Mouse (Mus musculus) heart, adult 8-10 months (tissue): ENCODE measurements around the gene Zfp683. TPM values are rescaled to one million over a fixed set of nuclear protein-coding genes. Genes with fewer than 3 reads are reported as not detected.

Experiments
- DNase-seq: peaks from one replicate; pipeline ENCODE4 v3.0.0; 2022; ENCODE audit warnings: low spot score
- total RNA-seq, 4 experiments: library from RNA; stranded (reverse); gene quantifications; 2 replicates each; pipeline ENCODE4 v1.2.4; 2022

The Zfp683 gene
- total RNA-seq, 4 experiments from 2014 or later = not detected

- no peak for DNase-seq
Measured at GRCm38 (mm10) chr4:134091225-134091529, 37.5 kb downstream of the Zfp683 start.

DNA sequence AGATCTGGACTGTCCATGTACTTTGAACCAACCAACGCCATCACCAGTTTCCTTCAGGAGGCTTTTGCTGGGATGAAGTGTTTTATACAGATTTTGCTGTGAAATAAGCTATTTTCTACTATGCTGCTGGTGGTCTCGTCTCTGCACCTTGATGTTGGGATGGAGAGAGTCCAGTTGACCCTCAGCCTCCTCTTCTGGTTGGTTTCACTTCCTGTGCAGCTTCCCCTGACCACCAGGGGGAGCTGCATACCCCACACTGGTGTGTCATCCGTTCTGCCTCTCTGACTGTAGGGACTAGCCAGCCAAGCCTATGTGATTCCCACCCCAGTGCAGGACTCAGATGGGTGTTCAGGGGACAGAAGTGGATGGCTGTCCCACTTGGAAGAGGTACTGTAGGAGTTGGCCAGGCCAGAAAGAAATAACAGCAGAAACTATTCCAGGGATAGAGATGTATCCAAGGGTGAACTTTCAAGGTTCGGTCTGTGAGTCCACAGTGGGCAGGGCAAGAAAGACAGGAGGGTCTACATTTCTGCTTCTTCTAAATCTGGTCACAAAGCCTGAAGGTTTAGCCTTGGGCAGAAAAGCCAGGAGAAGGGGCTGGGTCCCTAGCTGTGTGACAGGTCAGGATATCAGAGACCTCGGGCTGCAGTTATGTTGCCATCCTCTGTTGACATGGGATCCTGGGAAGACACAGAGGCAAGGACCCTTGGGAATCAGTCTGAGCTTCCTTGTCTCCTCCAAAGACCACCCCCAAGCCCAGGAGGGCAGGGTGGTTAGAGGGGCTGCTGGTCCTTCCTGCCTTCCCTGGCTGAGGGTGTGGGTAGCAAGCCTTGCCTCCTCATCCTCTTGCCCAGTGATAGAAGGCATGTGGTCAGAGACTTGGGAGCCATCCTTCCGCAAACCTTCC, 39.0 kb downstream of the Zfp683 start:
- DNase-seq = peak; percentile 16

DNA sequence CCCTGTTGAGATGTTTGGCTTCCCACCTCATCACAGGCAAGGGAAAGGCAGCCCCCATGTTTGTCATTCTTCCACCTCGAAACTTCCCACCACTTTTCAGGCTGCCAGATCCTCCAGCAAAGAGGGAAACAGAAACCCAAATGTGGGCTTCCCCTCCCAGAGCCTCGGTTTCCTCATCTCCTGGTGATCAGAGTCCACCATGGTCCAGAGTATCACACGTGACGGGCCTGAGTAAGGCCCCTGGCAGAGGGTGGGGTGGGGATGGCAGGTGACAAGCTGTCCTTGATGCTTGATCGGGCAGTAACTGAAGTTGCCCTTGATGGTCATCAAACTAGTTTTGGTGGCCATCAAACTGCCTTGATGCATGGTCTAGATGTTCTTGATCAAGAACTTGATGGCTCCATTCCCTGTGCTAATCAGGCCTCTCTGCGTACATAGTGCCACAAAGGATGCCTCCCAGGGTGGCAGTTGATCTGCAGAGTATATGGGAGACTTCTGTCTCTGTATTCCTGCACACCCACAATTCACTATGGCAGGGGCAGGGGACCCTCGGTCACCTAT, 40.4 kb downstream of the Zfp683 start:
- DNase-seq = no peak

DNA sequence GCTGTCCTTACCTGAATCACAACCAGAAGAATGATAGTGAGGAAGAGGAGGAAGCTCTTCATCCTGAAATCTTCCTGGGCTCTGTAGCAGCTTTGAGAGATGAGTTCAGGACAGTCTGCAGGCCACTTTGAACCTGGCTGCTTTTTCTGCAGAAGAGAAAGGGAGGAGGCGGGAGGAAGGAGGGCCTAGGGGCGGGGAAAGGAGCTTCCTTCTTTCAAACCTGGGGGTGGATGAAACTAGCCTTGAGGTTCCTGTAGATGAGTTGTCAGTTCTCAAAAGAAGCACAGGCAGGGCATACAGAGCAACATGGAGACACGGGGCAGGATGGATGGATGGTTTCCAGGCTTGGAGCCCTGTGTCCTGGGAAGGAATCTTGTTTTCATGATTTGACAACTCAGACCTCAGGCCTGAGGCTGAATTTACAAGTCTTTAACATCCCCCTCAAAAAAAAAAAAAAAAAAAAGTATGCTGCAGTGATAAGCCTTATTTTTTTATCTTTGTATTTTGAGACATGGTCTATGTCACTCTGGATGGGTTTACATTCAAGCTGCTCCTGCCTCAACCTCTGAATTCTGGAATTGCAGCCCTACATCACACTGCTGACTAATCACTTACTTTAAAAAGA, 41.4 kb downstream of the Zfp683 start, which contains the start of gene Cd52:
Gene Cd52, minus strand, starts transcription at position 160 of the 625 bp plus-strand sequence.
- peak; percentile 19 for DNase-seq

- DNase-seq = no peak
Measured at GRCm38 (mm10) chr4:134096120-134096519, 42.5 kb downstream of the Zfp683 start.

DNA sequence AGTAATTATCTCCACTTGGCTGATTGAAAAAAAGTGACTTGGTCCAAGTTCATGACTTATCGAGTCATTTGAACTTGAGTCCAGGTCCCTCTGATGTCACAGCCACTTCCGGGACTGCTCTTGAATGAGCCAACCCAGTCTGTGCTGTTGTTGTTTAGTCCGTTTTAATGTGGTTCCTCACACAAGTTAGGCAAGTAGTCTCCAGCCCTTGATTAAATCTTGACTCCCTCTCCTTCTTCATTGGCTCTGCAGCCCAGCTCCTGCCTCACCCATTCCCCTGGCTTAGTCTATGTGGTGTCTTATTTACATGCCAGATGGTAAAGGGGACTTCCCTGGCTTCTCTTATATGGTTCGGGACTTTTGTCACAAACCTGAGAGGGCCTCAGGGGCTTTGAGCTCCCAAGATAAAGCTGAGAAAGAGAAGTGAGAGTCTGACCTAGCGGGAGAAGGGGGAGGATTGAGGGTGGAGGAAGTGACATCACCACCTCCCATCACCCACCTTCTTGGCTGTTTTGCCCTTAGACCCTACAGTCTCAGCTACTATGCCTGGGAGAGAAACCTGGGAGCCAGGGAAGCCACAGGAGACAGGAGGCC, 43.5 kb downstream of the Zfp683 start:
- no peak for DNase-seq

GRCm38 (mm10) chr4:134098628-134099027, 45.0 kb downstream of the Zfp683 start:
- DNase-seq = peak; percentile 31

GRCm38 (mm10) chr4:134100245-134100644, 46.6 kb downstream of the Zfp683 start:
- DNase-seq = no peak

DNA sequence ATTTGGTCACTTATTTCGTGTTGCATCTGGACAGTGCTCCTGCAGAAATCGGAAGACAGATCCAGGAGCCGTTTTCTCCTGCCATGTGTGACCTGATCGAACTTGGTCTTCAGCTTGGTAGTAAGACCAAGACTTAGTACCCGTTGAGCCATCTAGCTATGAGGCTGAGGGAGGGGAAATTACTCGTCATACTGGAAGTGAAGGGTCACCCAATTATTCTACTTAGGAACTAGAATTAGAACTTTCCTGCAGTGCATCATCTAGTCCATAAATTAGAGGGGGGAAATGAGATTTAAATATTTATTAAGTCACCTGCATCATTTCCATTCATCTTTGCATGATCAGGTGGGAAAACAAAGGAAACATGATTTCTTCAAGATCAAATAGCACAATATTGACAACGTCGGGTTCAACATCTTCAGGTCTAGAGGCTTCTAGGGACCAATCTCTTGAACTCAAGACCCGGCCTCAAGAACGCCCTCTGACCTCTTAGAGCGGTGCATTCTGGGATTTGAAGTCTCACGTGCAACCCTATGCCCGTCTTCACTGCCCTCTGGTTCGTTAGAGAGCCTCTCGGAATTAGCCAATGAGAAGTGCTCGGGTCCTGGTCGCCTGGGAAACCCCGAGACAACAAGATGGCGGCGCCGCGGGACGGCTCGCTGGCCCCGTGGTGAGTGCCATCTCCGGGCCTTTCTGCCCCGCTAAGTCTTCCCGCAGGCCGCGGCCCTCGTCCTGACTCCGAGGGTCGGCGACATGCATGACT, 48.5 kb downstream of the Zfp683 start, which contains the start of gene Ubxn11:
Gene Ubxn11, plus strand, starts transcription at position 592 of the 763 bp plus-strand sequence.
- DNase-seq = peak; percentile 84

DNA sequence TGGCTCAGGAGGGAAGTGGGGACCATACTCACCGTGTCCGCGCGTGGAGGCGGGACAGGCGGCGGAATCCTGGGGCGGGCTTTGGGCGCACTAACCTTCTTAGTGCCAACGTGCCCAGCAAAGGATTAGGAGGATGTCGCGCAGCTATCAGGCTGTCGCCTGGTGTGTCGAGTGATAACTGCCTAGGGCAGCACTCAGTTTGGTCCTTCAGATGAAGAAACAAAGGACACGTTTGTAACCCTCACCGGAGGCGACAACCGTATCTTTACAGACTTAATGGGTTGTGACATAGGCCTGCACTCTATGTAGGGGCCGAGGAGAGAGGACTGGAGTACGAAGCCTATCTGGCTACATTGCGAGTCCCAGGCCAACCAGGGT, 49.1 kb downstream of the Zfp683 start:
- no peak for DNase-seq

DNA sequence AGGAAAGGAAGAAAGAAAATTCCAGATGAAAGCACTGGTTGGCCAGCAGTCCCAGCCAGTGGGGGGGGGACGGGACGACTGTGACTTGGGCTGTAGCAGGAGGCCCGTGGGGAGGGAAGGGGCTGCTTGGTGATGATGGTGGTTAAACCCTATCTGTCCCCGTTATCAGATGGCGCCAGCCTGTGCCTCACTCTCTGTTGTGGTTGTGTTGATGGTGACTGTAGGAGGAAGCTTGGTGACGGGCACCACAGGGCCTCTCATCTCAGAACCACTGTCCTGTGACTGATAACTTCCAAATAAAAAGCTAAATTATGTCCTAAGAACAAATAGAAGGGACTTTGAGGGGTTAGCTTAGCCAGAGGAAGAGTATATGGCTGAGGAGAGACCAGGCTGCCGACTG, 52.5 kb downstream of the Zfp683 start:
- no peak for DNase-seq

- no peak for DNase-seq
Measured at GRCm38 (mm10) chr4:134107730-134108129, 54.1 kb downstream of the Zfp683 start.

- no peak for DNase-seq
Measured at GRCm38 (mm10) chr4:134108196-134108595, 54.6 kb downstream of the Zfp683 start.

Other genes with a start within 250 kb of the Zfp683 start
- gene Rps6ka1, start 166.0 kb upstream of the Zfp683 start, total RNA-seq = 1 to 10 TPM; 4.0 to 6.5 (median 4.7) TPM
- gene Hmgn2, start 85.2 kb upstream of the Zfp683 start, total RNA-seq = 100 to 1,000 TPM; 101 to 125 (median 116) TPM
- 10 to 100 TPM; 33.6 to 44.8 (median 36.3) TPM for gene Dhdds, start 52.9 kb upstream of the Zfp683 start, total RNA-seq
- gene Lin28a, start 35.0 kb upstream of the Zfp683 start, total RNA-seq = not detected
- gene Crybg2, start 7.0 kb downstream of the Zfp683 start, total RNA-seq = under 1 TPM in 1 of 4 experiments, not detected in 3; 0.50 TPM
- gene Cd52, start 41.2 kb downstream of the Zfp683 start, total RNA-seq = 1 to 10 TPM; 1.6 to 4.8 (median 2.7) TPM
- gene Ubxn11, start 48.7 kb downstream of the Zfp683 start, total RNA-seq = 1 to 10 TPM; 1.5 to 3.5 (median 2.5) TPM
- gene Sh3bgrl3, start 75.0 kb downstream of the Zfp683 start, total RNA-seq = 10 to 100 TPM; 31.3 to 41.3 (median 35.0) TPM
- 10 to 100 TPM; 58.4 to 62.7 (median 60.5) TPM for gene Cep85, start 133.3 kb downstream of the Zfp683 start, total RNA-seq
- not detected for gene Gm7534, start 149.2 kb downstream of the Zfp683 start, total RNA-seq
- gene Catsper4, start 173.5 kb downstream of the Zfp683 start, total RNA-seq = under 1 TPM in 1 of 4 experiments, not detected in 3; 0.14 TPM
- gene Cnksr1, start 184.6 kb downstream of the Zfp683 start, total RNA-seq = 1 to 10 TPM; 7.5 to 9.2 (median 8.5) TPM
- not detected for gene E130218I03Rik, start 189.8 kb downstream of the Zfp683 start, total RNA-seq
- 1 to 10 TPM; 3.8 to 4.3 (median 4.0) TPM for gene Zfp593, start 191.8 kb downstream of the Zfp683 start, total RNA-seq
- gene Gm30191, start 193.1 kb downstream of the Zfp683 start, total RNA-seq = not detected
- 1 to 10 TPM; 6.1 to 8.0 (median 7.3) TPM for gene Grrp1, start 200.3 kb downstream of the Zfp683 start, total RNA-seq
- 1 to 10 TPM; 6.2 to 7.6 (median 6.7) TPM for gene Pdik1l, start 234.1 kb downstream of the Zfp683 start, total RNA-seq